Mouse (Mus musculus) 3134 (cell line): ENCODE measurements around the gene BC051665.
A peak's percentile ranks its signal among the peaks of the same experiment; 100 is the strongest.

Experiments
- DNase-seq: peaks from one replicate; pipeline ENCODE4 v3.0.0-alpha.2; 2011; ENCODE audit warnings: low spot score; ENCODE audit not compliant: insufficient read length; ENCODE audit errors: extremely low read depth

The BC051665 gene

GRCm38 (mm10) chr13:60744078-60744460 lies 42.1 kb downstream of the BC051665 start:
- no peak for DNase-seq

- DNase-seq: no peak
These were observed 42.6 kb downstream of the BC051665 start for GRCm38 (mm10) chr13:60743381-60744077.

- no peak for DNase-seq
These were observed 43.6 kb downstream of the BC051665 start for GRCm38 (mm10) chr13:60742611-60743010.

- no peak for DNase-seq
These were observed 45.9 kb downstream of the BC051665 start for GRCm38 (mm10) chr13:60740248-60740647.

GRCm38 (mm10) chr13:60738429-60738828 lies 47.7 kb downstream of the BC051665 start:
- peak; percentile 38 for DNase-seq

GRCm38 (mm10) chr13:60737632-60738324 lies 48.4 kb downstream of the BC051665 start:
- DNase-seq: peak; percentile 63

- no peak for DNase-seq
These were observed 49.6 kb downstream of the BC051665 start for GRCm38 (mm10) chr13:60736421-60737105.

- no peak for DNase-seq
These were observed 50.9 kb downstream of the BC051665 start for GRCm38 (mm10) chr13:60735306-60735705.
